Mouse (Mus musculus) hindbrain, embryonic 13.5 days (tissue): ENCODE results near the gene Ly6g5c. TPM values are rescaled to one million over a fixed set of nuclear protein-coding genes. Genes with fewer than 3 reads are reported as not detected.

Experiments
- ATAC-seq: fragments of 200-750 bp; cut with Nextera tagmentation; 2 replicates; pipeline ENCODE4 v1.8.0; 2017; ENCODE audit warnings: moderate TSS enrichment; ENCODE audit not compliant: low FRiP score
- H3K27ac ChIP-seq: fragments of 300-500 bp; sonication (generic); 2 replicates; pipeline ENCODE4 v1.5.1; 2015; ENCODE audit warnings: inconsistent platforms, mild to moderate bottlenecking, moderate library complexity
- H3K27me3 ChIP-seq: fragments of 300-500 bp; sonication (generic); 2 replicates; pipeline ENCODE4 v1.6.1; 2015; ENCODE audit warnings: mild to moderate bottlenecking, inconsistent platforms
- H3K36me3 ChIP-seq: fragments of 300-500 bp; sonication (generic); 2 replicates; pipeline ENCODE4 v1.6.1; 2015; ENCODE audit warnings: mild to moderate bottlenecking, inconsistent platforms
- H3K4me1 ChIP-seq: fragments of 300-500 bp; sonication (generic); replicated peaks from 2 replicates; pipeline ENCODE4 v1.6.1; 2015; ENCODE audit warnings: inconsistent platforms
- H3K4me2 ChIP-seq: fragments of 300-500 bp; sonication (generic); 2 replicates; pipeline ENCODE4 v1.6.1; 2015; ENCODE audit warnings: inconsistent platforms, mild to moderate bottlenecking, moderate library complexity
- H3K4me3 ChIP-seq: fragments of 300-500 bp; sonication (generic); 2 replicates; pipeline ENCODE4 v1.5.1; 2015; ENCODE audit warnings: mild to moderate bottlenecking, inconsistent platforms
- H3K9ac ChIP-seq: fragments of 300-500 bp; sonication (generic); 2 replicates; pipeline ENCODE4 v1.6.1; 2015; ENCODE audit warnings: mild to moderate bottlenecking, inconsistent platforms
- H3K9me3 ChIP-seq: fragments of 300-500 bp; sonication (generic); 2 replicates; pipeline ENCODE4 v1.6.1; 2016; ENCODE audit warnings: inconsistent platforms
- WGBS: fragments of 180-500 bp; shearing (Covaris S2); methylation state at CpG from one replicate; pipeline ENCODE4 v1.1.7; 2015; 5-methylcytosine and 5-hydroxymethylcytosine counted together
- polyA plus RNA-seq: library from polyadenylated mRNA; unstranded; fragments of >200 nt; fragmentation: Nextera tagmentation; extraction: Ambion mirVana; gene quantifications from 2 replicates; pipeline ENCODE4 v1.2.1, GENCODE M21; 2015

Ly6g5c gene
- 0.36 TPM in 1 of 2 replicates, not detected in the other for polyA plus RNA-seq

- Histone ChIP-seq H3K4me2 (no peak within 1 kb of the TSS), H3K4me3 (no peak within 1 kb of the TSS), H3K4me1 (peaks cover 7% of the 10 kb centered on the region), H3K9ac (no peak within 1 kb of the TSS), H3K27ac (no peak within 1 kb of the TSS), H3K36me3 (peaks cover 12% of the 10 kb centered on the region), H3K9me3 (no peaks in the 10 kb centered on the region), H3K27me3 (no peaks in the 10 kb centered on the region)
- WGBS: 89% methylated on average over 6 of the region's 6 CpGs
- no peak for ATAC-seq
These were observed at the start of gene Ly6g5c for GRCm38 (mm10) chr17:35108097-35108496. Gene Ly6g5c (plus strand): TSS chr17:35108279.

GRCm38 (mm10) chr17:35058316-35058715 lies 49.8 kb upstream of the Ly6g5c start:
- peaks cover 29% of the 10 kb centered on the region for H3K4me1 ChIP-seq
- H3K4me3 ChIP-seq: peak overlapping the region; percentile 78
- H3K27me3 ChIP-seq: peaks cover 16% of the 10 kb centered on the region
- 68% methylated on average over 9 of the region's 9 CpGs for WGBS
- ATAC-seq: 0 out of 2 replicates have a peak, but pooled peaks have one; percentile 13
- H3K9ac ChIP-seq: peak overlapping the region; percentile 91
- peak overlapping the region; percentile 88; the same call in 1 of the 2 replicates for H3K4me2 ChIP-seq
- H3K27ac ChIP-seq: peak overlapping the region; percentile 91
- H3K9me3 ChIP-seq: no peaks in the 10 kb centered on the region; the same call in 1 of the 2 replicates
- peaks cover 38% of the 10 kb centered on the region for H3K36me3 ChIP-seq

- WGBS: under 1% methylated on average over 57 of the region's 57 CpGs
- peaks cover 38% of the 10 kb centered on the region for H3K36me3 ChIP-seq
- peak; percentile 89 for ATAC-seq
- H3K9me3 ChIP-seq: no peaks in the 10 kb centered on the region; the same call in 1 of the 2 replicates
- peaks cover 25% of the 10 kb centered on the region for H3K27me3 ChIP-seq
- H3K4me3 ChIP-seq: peak within 1 kb of the TSS; percentile 78
- H3K4me1 ChIP-seq: peaks cover 30% of the 10 kb centered on the region
- H3K27ac ChIP-seq: peak within 1 kb of the TSS; percentile 91
- H3K4me2 ChIP-seq: peak within 1 kb of the TSS; percentile 88
- peak within 1 kb of the TSS; percentile 91 for H3K9ac ChIP-seq
These were observed 48.9 kb upstream of the Ly6g5c start, which contains the start of gene Ddah2 for GRCm38 (mm10) chr17:35058911-35059892. Gene Ddah2 (plus strand): TSS chr17:35059035.

GRCm38 (mm10) chr17:35060071-35060470 lies 48.0 kb upstream of the Ly6g5c start:
- Histone ChIP-seq H3K4me3 (peak overlapping the region; percentile 78), H3K9ac (peak overlapping the region; percentile 91), H3K9me3 (no peaks in the 10 kb centered on the region), H3K4me1 (peaks cover 39% of the 10 kb centered on the region), H3K27ac (no peak overlapping the region), H3K4me2 (peak overlapping the region; percentile 88), H3K36me3 (peaks cover 36% of the 10 kb centered on the region), H3K27me3 (peaks cover 34% of the 10 kb centered on the region)
- ATAC-seq: peak; percentile 25
- 30% methylated on average over 14 of the region's 14 CpGs for WGBS

- Histone ChIP-seq H3K4me1 (peaks cover 45% of the 10 kb centered on the region), H3K4me3 (peak overlapping the region; percentile 78), H3K9ac (peak overlapping the region; percentile 91), H3K9me3 (no peaks in the 10 kb centered on the region), H3K36me3 (peaks cover 33% of the 10 kb centered on the region), H3K27ac (no peak overlapping the region), H3K4me2 (peak overlapping the region; percentile 88), H3K27me3 (peaks cover 41% of the 10 kb centered on the region)
- WGBS: 53% methylated on average over 22 of the region's 22 CpGs
- no peak for ATAC-seq
These were observed 47.3 kb upstream of the Ly6g5c start for GRCm38 (mm10) chr17:35060737-35061297.

GRCm38 (mm10) chr17:35061299-35061698 lies 46.8 kb upstream of the Ly6g5c start:
- peaks cover 46% of the 10 kb centered on the region for H3K27me3 ChIP-seq
- WGBS: 88% methylated on average over 8 of the region's 8 CpGs
- no peak overlapping the region for H3K4me2 ChIP-seq
- peaks cover 31% of the 10 kb centered on the region for H3K36me3 ChIP-seq
- H3K27ac ChIP-seq: no peak overlapping the region
- no peak overlapping the region; the same call in 1 of the 2 replicates for H3K9ac ChIP-seq
- H3K4me1 ChIP-seq: peaks cover 45% of the 10 kb centered on the region
- no peak for ATAC-seq
- H3K4me3 ChIP-seq: no peak overlapping the region
- no peaks in the 10 kb centered on the region for H3K9me3 ChIP-seq

- Histone ChIP-seq H3K9me3 (no peaks in the 10 kb centered on the region), H3K4me1 (peaks cover 41% of the 10 kb centered on the region), H3K36me3 (peaks cover 30% of the 10 kb centered on the region), H3K4me3 (no peak overlapping the region), H3K27me3 (peaks cover 67% of the 10 kb centered on the region), H3K9ac (peak overlapping the region; percentile 36; the same call in 1 of the 2 replicates), H3K4me2 (no peak overlapping the region), H3K27ac (no peak overlapping the region)
- WGBS: 88% methylated on average over 3 of the region's 3 CpGs
- no peak for ATAC-seq
These were observed 44.6 kb upstream of the Ly6g5c start for GRCm38 (mm10) chr17:35063466-35063865.

GRCm38 (mm10) chr17:35064378-35064877 lies 43.7 kb upstream of the Ly6g5c start:
- Histone ChIP-seq H3K27ac (no peak overlapping the region), H3K36me3 (peaks cover 30% of the 10 kb centered on the region), H3K27me3 (peaks cover 73% of the 10 kb centered on the region), H3K9ac (peak overlapping the region; percentile 36), H3K9me3 (no peaks in the 10 kb centered on the region), H3K4me1 (peaks cover 38% of the 10 kb centered on the region), H3K4me2 (peak overlapping the region; percentile 53), H3K4me3 (peak overlapping the region; percentile 24)
- WGBS: 42% methylated on average over 10 of the region's 10 CpGs
- ATAC-seq: no peak

GRCm38 (mm10) chr17:35064951-35065947 lies 42.8 kb upstream of the Ly6g5c start, which contains the start of gene Ly6g6c:
Gene Ly6g6c (plus strand): TSS chr17:35065388.
- H3K4me1 ChIP-seq: peaks cover 31% of the 10 kb centered on the region
- H3K36me3 ChIP-seq: peaks cover 30% of the 10 kb centered on the region
- 1% methylated on average over 48 of the region's 48 CpGs for WGBS
- H3K9ac ChIP-seq: peak within 1 kb of the TSS; percentile 57
- H3K4me2 ChIP-seq: peak within 1 kb of the TSS; percentile 53
- no peak for ATAC-seq
- peaks cover 73% of the 10 kb centered on the region for H3K27me3 ChIP-seq
- no peaks in the 10 kb centered on the region for H3K9me3 ChIP-seq
- no peak within 1 kb of the TSS for H3K27ac ChIP-seq
- H3K4me3 ChIP-seq: peak within 1 kb of the TSS; percentile 24

- Histone ChIP-seq H3K27ac (no peak within 1 kb of the TSS), H3K36me3 (peaks cover 22% of the 10 kb centered on the region), H3K4me3 (peak within 1 kb of the TSS; percentile 24), H3K9me3 (no peaks in the 10 kb centered on the region), H3K27me3 (peaks cover 73% of the 10 kb centered on the region), H3K9ac (peak within 1 kb of the TSS; percentile 57), H3K4me2 (peak within 1 kb of the TSS; percentile 53), H3K4me1 (peaks cover 23% of the 10 kb centered on the region)
- WGBS: 47% methylated on average over 10 of the region's 10 CpGs
- no peak for ATAC-seq
These were observed 42.0 kb upstream of the Ly6g5c start, which contains the start of gene Mpig6b for GRCm38 (mm10) chr17:35066084-35066483. Gene Mpig6b (minus strand): TSS chr17:35066184.
